Mouse (Mus musculus) forebrain, embryonic 12.5 days (tissue): Measurements from ENCODE around the gene Sfta2. TPM values are rescaled to one million over a fixed set of nuclear protein-coding genes. Genes with fewer than 3 reads are reported as not detected.
A peak's percentile ranks its signal among the peaks of the same experiment; 100 is the strongest.

ENCODE experiments used
- ATAC-seq: fragments of 200-750 bp; cut with Nextera tagmentation; 2 replicates; pipeline ENCODE4 v1.8.0; 2017; ENCODE audit warnings: moderate TSS enrichment; ENCODE audit not compliant: low FRiP score
- H3K27ac ChIP-seq: fragments of 300-500 bp; sonication (generic); 2 replicates; pipeline ENCODE4 v1.5.1; 2016; ENCODE audit warnings: mild to moderate bottlenecking
- H3K27me3 ChIP-seq: fragments of 300-500 bp; sonication (generic); 2 replicates; pipeline ENCODE4 v1.6.1; 2016; ENCODE audit warnings: mild to moderate bottlenecking
- H3K36me3 ChIP-seq: fragments of 300-500 bp; sonication (generic); replicated peaks from 2 replicates; pipeline ENCODE4 v1.6.1; 2016; ENCODE audit warnings: mild to moderate bottlenecking
- H3K4me1 ChIP-seq: fragments of 300-500 bp; sonication (generic); 2 replicates; pipeline ENCODE4 v1.6.1; 2016
- H3K4me2 ChIP-seq: fragments of 300-500 bp; sonication (generic); 2 replicates; pipeline ENCODE4 v1.6.1; 2016; ENCODE audit warnings: mild to moderate bottlenecking, moderate library complexity
- H3K4me3 ChIP-seq: fragments of 300-500 bp; sonication (generic); replicated peaks from 2 replicates; pipeline ENCODE4 v1.5.1; 2016; ENCODE audit warnings: mild to moderate bottlenecking
- H3K9ac ChIP-seq: fragments of 300-500 bp; sonication (generic); 2 replicates; pipeline ENCODE4 v1.6.1; 2016; ENCODE audit warnings: mild to moderate bottlenecking
- H3K9me3 ChIP-seq: fragments of 300-500 bp; sonication (generic); 2 replicates; pipeline ENCODE4 v1.6.1; 2016
- WGBS: fragments of 180-500 bp; shearing (Covaris S2); methylation state at CpG from one replicate; pipeline ENCODE4 v1.1.7; 2016; 5-methylcytosine and 5-hydroxymethylcytosine counted together
- polyA plus RNA-seq: library from polyadenylated mRNA; unstranded; fragments of >200 nt; fragmentation: Nextera tagmentation; extraction: Ambion mirVana; gene quantifications from 2 replicates; pipeline ENCODE4 v1.2.1, GENCODE M21; 2016

Gene Sfta2
- polyA plus RNA-seq, 1 experiment from 2014 or later: not detected

DNA sequence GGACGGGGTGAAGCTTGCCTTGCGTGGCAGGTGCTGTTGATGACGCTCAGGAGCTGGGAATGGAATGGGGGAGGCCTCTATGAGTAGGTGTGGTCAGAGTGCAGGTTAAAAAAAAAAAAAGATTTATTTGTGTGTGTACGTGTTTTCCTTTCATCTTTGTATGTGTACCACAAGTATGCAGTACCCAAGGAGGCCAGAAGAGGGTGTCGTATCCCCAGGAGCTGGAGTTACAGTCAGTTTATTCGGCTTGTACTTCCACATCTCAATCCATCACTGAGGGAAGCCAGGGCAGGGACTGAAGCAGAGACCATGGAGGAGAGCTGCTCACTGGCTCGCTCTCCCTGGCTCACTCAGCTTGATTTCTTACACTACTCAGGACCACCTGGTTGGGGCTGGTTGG is 29.9 kb upstream of the Sfta2 start:
- H3K9me3 ChIP-seq: no peaks in the 10 kb centered on the region
- 96% methylated on average over 7 of the region's 7 CpGs for WGBS
- ATAC-seq: no peak
- H3K9ac ChIP-seq: no peak overlapping the region
- H3K36me3 ChIP-seq: no peaks in the 10 kb centered on the region
- peaks cover 24% of the 10 kb centered on the region for H3K27me3 ChIP-seq
- H3K4me2 ChIP-seq: no peak overlapping the region
- peaks cover 14% of the 10 kb centered on the region for H3K4me1 ChIP-seq
- H3K27ac ChIP-seq: no peak overlapping the region
- H3K4me3 ChIP-seq: no peak overlapping the region

GRCm38 (mm10) chr17:35578211-35578610 is 23.1 kb upstream of the Sfta2 start:
- Histone ChIP-seq H3K9me3 (no peaks in the 10 kb centered on the region), H3K4me2 (no peak overlapping the region), H3K4me1 (no peaks in the 10 kb centered on the region), H3K36me3 (no peaks in the 10 kb centered on the region), H3K27me3 (no peaks in the 10 kb centered on the region; the same call in 1 of the 2 replicates), H3K9ac (no peak overlapping the region), H3K27ac (no peak overlapping the region), H3K4me3 (no peak overlapping the region)
- ATAC-seq: no peak
- WGBS: 15% methylated on average over 6 of the region's 6 CpGs

- no peak overlapping the region for H3K4me2 ChIP-seq
- H3K36me3 ChIP-seq: no peaks in the 10 kb centered on the region
- no peak for ATAC-seq
- H3K27ac ChIP-seq: no peak overlapping the region
- WGBS: 96% methylated on average over 1 of the region's 1 CpGs
- peaks cover 4% of the 10 kb centered on the region for H3K4me1 ChIP-seq
- H3K27me3 ChIP-seq: peaks cover 9% of the 10 kb centered on the region; the same call in 1 of the 2 replicates
- H3K9me3 ChIP-seq: 0 out of 2 replicates have a peak, but pooled peaks cover 4% of the 10 kb centered on the region
- H3K4me3 ChIP-seq: no peak overlapping the region
- H3K9ac ChIP-seq: no peak overlapping the region
Observed at GRCm38 (mm10) chr17:35582900-35583299, 18.4 kb upstream of the Sfta2 start.

DNA sequence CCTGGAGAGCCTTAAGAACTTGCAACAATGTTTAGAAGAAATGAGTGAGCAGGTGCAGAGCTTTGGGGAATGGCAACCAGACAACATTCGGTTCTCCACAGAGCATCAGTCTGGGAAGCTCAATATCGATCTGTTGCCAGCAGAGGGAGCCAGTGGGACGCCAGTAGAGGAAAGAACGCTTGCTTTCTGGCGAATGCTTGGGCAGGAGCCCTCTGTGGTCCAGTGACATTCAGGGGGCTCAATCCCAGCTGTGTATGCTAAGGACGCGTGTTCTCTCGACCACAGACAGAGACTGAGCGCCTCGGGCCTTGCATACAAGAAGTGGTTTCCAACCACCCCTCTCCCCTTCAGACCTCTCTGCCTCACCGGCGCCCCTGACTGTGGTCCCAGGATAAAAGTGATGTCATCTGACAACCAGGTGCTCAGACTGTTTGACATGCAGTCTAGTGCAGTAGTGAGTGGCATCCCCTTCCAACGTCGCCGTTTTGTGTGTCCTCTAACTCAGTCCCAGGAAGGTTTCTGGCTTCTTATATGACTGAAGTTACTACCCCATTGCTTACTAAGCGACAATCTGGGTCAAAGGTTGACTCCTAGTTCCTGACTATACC is 16.9 kb upstream of the Sfta2 start:
- Histone ChIP-seq H3K4me3 (no peak overlapping the region), H3K27me3 (peaks cover 9% of the 10 kb centered on the region; the same call in 1 of the 2 replicates), H3K9me3 (0 out of 2 replicates have a peak, but pooled peaks cover 4% of the 10 kb centered on the region), H3K4me1 (peaks cover 8% of the 10 kb centered on the region), H3K9ac (no peak overlapping the region), H3K27ac (no peak overlapping the region), H3K36me3 (no peaks in the 10 kb centered on the region), H3K4me2 (peak overlapping the region; percentile 40)
- 15% methylated on average over 16 of the region's 16 CpGs for WGBS
- no peak for ATAC-seq

- H3K36me3 ChIP-seq: no peaks in the 10 kb centered on the region
- H3K4me1 ChIP-seq: peaks cover 8% of the 10 kb centered on the region
- peaks cover 9% of the 10 kb centered on the region; the same call in 1 of the 2 replicates for H3K27me3 ChIP-seq
- H3K4me3 ChIP-seq: no peak overlapping the region
- no peak for ATAC-seq
- 85% methylated on average over 1 of the region's 1 CpGs for WGBS
- 0 out of 2 replicates have a peak, but pooled peaks cover 4% of the 10 kb centered on the region for H3K9me3 ChIP-seq
- no peak overlapping the region for H3K9ac ChIP-seq
- H3K27ac ChIP-seq: no peak overlapping the region
- no peak overlapping the region for H3K4me2 ChIP-seq
Observed at GRCm38 (mm10) chr17:35587291-35587690, 14.1 kb upstream of the Sfta2 start.

DNA sequence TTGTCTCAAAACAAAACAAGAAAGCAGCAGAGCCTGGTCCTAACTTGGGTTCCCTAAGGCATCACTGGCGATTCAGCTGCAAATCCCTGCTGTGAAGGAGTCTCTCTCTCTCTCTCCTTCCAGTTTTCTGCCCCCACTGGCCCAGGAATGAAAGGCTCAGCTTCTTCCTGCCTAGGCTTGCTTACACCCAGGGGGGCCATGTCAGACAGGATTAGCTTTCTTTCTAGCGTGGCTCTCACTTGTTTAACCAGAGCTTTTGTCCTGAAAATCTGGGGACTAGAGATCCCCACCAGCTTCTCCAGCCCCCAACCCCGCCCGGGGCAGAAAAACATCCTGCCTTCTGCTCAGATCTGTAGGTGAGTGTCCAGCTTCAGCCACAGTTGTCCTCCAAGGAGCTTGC is 13.0 kb upstream of the Sfta2 start:
- H3K27me3 ChIP-seq: peaks cover 9% of the 10 kb centered on the region; the same call in 1 of the 2 replicates
- H3K27ac ChIP-seq: no peak overlapping the region
- WGBS: 3% methylated on average over 4 of the region's 4 CpGs

GRCm38 (mm10) chr17:35590410-35591218 is 10.7 kb upstream of the Sfta2 start:
- Histone ChIP-seq H3K4me2 (no peak overlapping the region), H3K27me3 (peaks cover 6% of the 10 kb centered on the region; the same call in 1 of the 2 replicates), H3K36me3 (no peaks in the 10 kb centered on the region), H3K4me3 (no peak overlapping the region), H3K9me3 (0 out of 2 replicates have a peak, but pooled peaks cover 4% of the 10 kb centered on the region), H3K4me1 (peaks cover 4% of the 10 kb centered on the region; the same call in 1 of the 2 replicates), H3K27ac (no peak overlapping the region), H3K9ac (no peak overlapping the region)
- peak; percentile 64; the same call in 1 of the 2 replicates for ATAC-seq
- WGBS: 69% methylated on average over 21 of the region's 21 CpGs

More for the DNA sequence above, 13.0 kb upstream of the Sfta2 start:
- ATAC-seq: no peak
- Histone ChIP-seq H3K4me1 (peaks cover 8% of the 10 kb centered on the region), H3K9me3 (0 out of 2 replicates have a peak, but pooled peaks cover 4% of the 10 kb centered on the region), H3K9ac (no peak overlapping the region), H3K36me3 (no peaks in the 10 kb centered on the region), H3K4me2 (no peak overlapping the region), H3K4me3 (no peak overlapping the region)

DNA sequence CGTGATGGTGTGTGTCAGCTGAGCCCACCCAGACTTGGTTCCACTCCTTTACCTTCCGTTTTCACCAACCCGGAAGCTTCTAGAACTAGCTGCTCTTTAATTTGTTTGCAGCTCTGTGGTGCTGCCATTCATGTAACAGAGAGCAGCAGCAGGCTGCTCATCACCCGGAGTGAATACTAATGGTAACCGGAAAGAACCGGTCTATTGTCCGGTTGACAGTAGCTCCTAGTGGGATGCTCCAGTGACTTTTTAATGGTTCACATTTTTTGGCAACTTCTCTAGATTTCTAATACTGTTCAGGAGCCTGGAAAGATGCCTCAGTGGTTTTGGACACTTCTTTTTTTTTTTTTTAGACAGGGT is 10.2 kb upstream of the Sfta2 start:
- 0 out of 2 replicates have a peak, but pooled peaks cover under 1% of the 10 kb centered on the region for H3K27me3 ChIP-seq
- H3K4me1 ChIP-seq: peaks cover 4% of the 10 kb centered on the region; the same call in 1 of the 2 replicates
- ATAC-seq: no peak
- no peak overlapping the region for H3K4me3 ChIP-seq
- no peaks in the 10 kb centered on the region for H3K36me3 ChIP-seq
- no peak overlapping the region for H3K4me2 ChIP-seq
- WGBS: 83% methylated on average over 7 of the region's 7 CpGs
- 0 out of 2 replicates have a peak, but pooled peaks cover 4% of the 10 kb centered on the region for H3K9me3 ChIP-seq
- H3K9ac ChIP-seq: no peak overlapping the region
- H3K27ac ChIP-seq: no peak overlapping the region

GRCm38 (mm10) chr17:35591731-35592130 is 9.6 kb upstream of the Sfta2 start:
- Histone ChIP-seq H3K9me3 (0 out of 2 replicates have a peak, but pooled peaks cover 4% of the 10 kb centered on the region), H3K27ac (no peak overlapping the region), H3K4me2 (no peak overlapping the region), H3K27me3 (no peaks in the 10 kb centered on the region), H3K9ac (no peak overlapping the region), H3K4me1 (peaks cover 4% of the 10 kb centered on the region; the same call in 1 of the 2 replicates), H3K36me3 (no peaks in the 10 kb centered on the region), H3K4me3 (no peak overlapping the region)
- WGBS: 96% methylated on average over 15 of the region's 15 CpGs
- no peak for ATAC-seq

DNA sequence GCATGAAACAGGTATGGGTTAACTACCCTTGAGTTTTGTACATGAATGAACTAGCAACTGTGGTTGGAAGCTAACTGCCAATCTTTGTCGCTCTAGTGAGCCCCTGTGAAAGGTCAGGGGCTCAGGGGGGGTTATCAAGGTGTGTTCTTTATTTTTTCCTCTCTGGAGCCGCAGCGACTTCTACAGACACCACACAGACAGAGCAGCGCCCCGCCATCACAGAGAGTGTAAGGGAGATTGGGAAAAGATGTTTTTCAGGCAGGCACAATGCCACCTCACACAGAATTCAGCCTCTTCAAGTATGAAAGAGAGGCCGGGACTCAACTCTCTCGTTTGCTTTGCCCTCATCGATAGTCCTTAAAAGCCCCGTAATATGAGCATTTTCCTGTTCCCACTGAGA is 9.2 kb upstream of the Sfta2 start:
- 91% methylated on average over 9 of the region's 9 CpGs for WGBS

GRCm38 (mm10) chr17:35593786-35594185 is 7.6 kb upstream of the Sfta2 start:
- Histone ChIP-seq H3K27me3 (no peaks in the 10 kb centered on the region), H3K9me3 (no peaks in the 10 kb centered on the region), H3K27ac (no peak overlapping the region), H3K4me1 (no peaks in the 10 kb centered on the region), H3K4me2 (no peak overlapping the region), H3K9ac (no peak overlapping the region), H3K4me3 (no peak overlapping the region), H3K36me3 (no peaks in the 10 kb centered on the region)
- no peak for ATAC-seq
- WGBS: 45% methylated on average over 4 of the region's 4 CpGs

More for the DNA sequence above, 9.2 kb upstream of the Sfta2 start:
- no peak for ATAC-seq
- Histone ChIP-seq H3K9ac (no peak overlapping the region), H3K9me3 (0 out of 2 replicates have a peak, but pooled peaks cover 3% of the 10 kb centered on the region), H3K36me3 (no peaks in the 10 kb centered on the region), H3K4me1 (peaks cover 4% of the 10 kb centered on the region; the same call in 1 of the 2 replicates), H3K27ac (no peak overlapping the region), H3K4me2 (no peak overlapping the region), H3K4me3 (no peak overlapping the region), H3K27me3 (no peaks in the 10 kb centered on the region)

GRCm38 (mm10) chr17:35594456-35594855 is 6.9 kb upstream of the Sfta2 start:
- no peak for ATAC-seq
- H3K36me3 ChIP-seq: no peaks in the 10 kb centered on the region
- H3K9ac ChIP-seq: no peak overlapping the region
- H3K27me3 ChIP-seq: no peaks in the 10 kb centered on the region
- H3K9me3 ChIP-seq: no peaks in the 10 kb centered on the region
- no peaks in the 10 kb centered on the region for H3K4me1 ChIP-seq
- no peak overlapping the region for H3K4me2 ChIP-seq
- 90% methylated on average over 7 of the region's 7 CpGs for WGBS
- H3K27ac ChIP-seq: no peak overlapping the region
- H3K4me3 ChIP-seq: no peak overlapping the region
